ENCODE assay signal across 12 mouse cellular contexts in genomic region chr1:7395527-7395926, GRCm38 (mm10).
DNase-seq lines count a peak whose midpoint lies in the region; ATAC-seq and TF ChIP-seq lines count a peak whose summit lies in the region.
"Had no signal": no experiment of that assay in that cellular context is flagged by ENCODE, and none has a peak within 500 bp of the region (broad histone marks: within the 10 kb centered on the region; RNA-seq: fewer than 3 reads in every experiment).

No protein-coding gene starts in this region.

- H3K4me2 ChIP-seq in lung, embryonic 14.5 days, result no peak overlapping the region
- H3K4me2 ChIP-seq: embryonic facial prominence, embryonic 13.5 days had no signal

- 89% methylated on average over 8 of the region's 8 CpGs for WGBS in lung, embryonic 14.5 days

- no peak for ATAC-seq in CD4-positive, CD25-positive, alpha-beta regulatory T cell, adult 4 months
- ATAC-seq in lung, embryonic 14.5 days (ENCODE audit: insufficient read depth), result no peak
- ATAC-seq: intestine, postnatal 0 days had no signal

- no peaks in the 10 kb centered on the region for H3K36me3 ChIP-seq in lung, embryonic 14.5 days (ENCODE audit: insufficient read depth)
- H3K36me3 ChIP-seq: embryonic facial prominence, embryonic 13.5 days had no signal

- intact Hi-C loops in gastrocnemius, postnatal 14 days (cut with DNase I; ENCODE audit: low total_unique reads), result no loop called here

- no peak overlapping the region for H3K9ac ChIP-seq in lung, embryonic 14.5 days
- H3K9ac ChIP-seq: embryonic facial prominence, embryonic 13.5 days had no signal

- no peak for TF ChIP-seq CTCF in lung, embryonic 14.5 days (IDR thresholded peaks at IDR 0.05; ENCODE audit: low read depth)
- TF ChIP-seq CTCF in bone marrow macrophage, adult 2 months (IDR thresholded peaks at IDR 0.05; ENCODE audit: low read depth, low read length), result no peak

- H3K27me3 ChIP-seq in lung, embryonic 14.5 days (ENCODE audit: insufficient read depth, low read length), result no peaks in the 10 kb centered on the region
- H3K27me3 ChIP-seq: embryonic facial prominence, embryonic 13.5 days had no signal

- DNase-seq in CD4-positive, CD25-positive, alpha-beta regulatory T cell, adult 2 months (ENCODE audit: low read depth, low spot score), result peak; percentile 38
- peak; percentile 5 for DNase-seq in lung, embryonic 14.5 days
- DNase-seq in lung, postnatal 14 days, result no peak
- DNase-seq in mesoderm, embryonic 11.5 days (ENCODE audit: low read depth, low spot score), result peak; percentile 67
- no peak for DNase-seq in gastrocnemius, postnatal 14 days
- DNase-seq in urinary bladder, postnatal 4 days (ENCODE audit: low spot score in 2 of 2), result no peak
- DNase-seq: adrenal gland, postnatal 36 days; heart, adult 2 months had no signal

- no peak overlapping the region for H3K27ac ChIP-seq in lung, embryonic 14.5 days (ENCODE audit: low read depth)
- peak overlapping the region; percentile 21; the same call in 1 of the 2 replicates for H3K27ac ChIP-seq in bone marrow macrophage, adult 2 months (ENCODE audit: insufficient read depth, low read depth, low read length)
- H3K27ac ChIP-seq: embryonic facial prominence, embryonic 13.5 days; heart, adult 2 months had no signal

- TF ChIP-seq POLR2A in bone marrow macrophage, adult 2 months (IDR thresholded peaks at IDR 0.05; ENCODE audit: borderline replicate concordance, low read depth, low read length), result no peak

- H3K4me3 ChIP-seq in lung, embryonic 14.5 days (ENCODE audit: low read depth, low read length), result no peak overlapping the region
- no peak overlapping the region for H3K4me3 ChIP-seq in bone marrow macrophage, adult 2 months (ENCODE audit: insufficient read depth, low read length)
- H3K4me3 ChIP-seq: embryonic facial prominence, embryonic 13.5 days; heart, adult 2 months had no signal

- H3K4me1 ChIP-seq in lung, embryonic 14.5 days (ENCODE audit: insufficient read depth), result no peaks in the 10 kb centered on the region
- H3K4me1 ChIP-seq in bone marrow macrophage, adult 2 months (ENCODE audit: control insufficient read depth, insufficient read depth, low read length), result peaks cover 3% of the 10 kb centered on the region; the same call in 1 of the 2 replicates
- H3K4me1 ChIP-seq: embryonic facial prominence, embryonic 13.5 days had no signal

- H3K9me3 ChIP-seq in lung, embryonic 14.5 days (ENCODE audit: low read depth, low read length), result no peaks in the 10 kb centered on the region
- H3K9me3 ChIP-seq: embryonic facial prominence, embryonic 13.5 days had no signal

Comparison
In these comparisons a context has a peak if more than half of its experiments do, and no peak if none do; other contexts are left out.
1. DNase-seq: peak in CD4-positive, CD25-positive, alpha-beta regulatory T cell, adult 2 months (single experiment), lung, embryonic 14.5 days (single experiment) and mesoderm, embryonic 11.5 days (single experiment); none in lung, postnatal 14 days (single experiment), gastrocnemius, postnatal 14 days (single experiment) and urinary bladder, postnatal 4 days (0 of 2).